Mouse (Mus musculus) lung, postnatal 0 days (tissue): ENCODE data around the gene Lamtor3. TPM values are rescaled to one million over a fixed set of nuclear protein-coding genes. Genes with fewer than 3 reads are reported as not detected.

Experiments
- ATAC-seq: fragments of 200-750 bp; cut with Nextera tagmentation; 2 replicates; pipeline ENCODE4 v1.8.0; 2017; ENCODE audit warnings: moderate library complexity
- DNase-seq: peaks from one replicate; pipeline ENCODE4 v3.0.0-alpha.2; 2016; ENCODE audit warnings: low spot score
- H3K27ac ChIP-seq: fragments of 300-500 bp; sonication (generic); 2 replicates; pipeline ENCODE4 v1.5.1; 2014; ENCODE audit warnings: antibody characterized with exemption, mild to moderate bottlenecking, low read length, mixed read lengths
- H3K27me3 ChIP-seq: fragments of 300-500 bp; sonication (generic); replicated peaks from 2 replicates; pipeline ENCODE4 v1.6.1; 2014; ENCODE audit warnings: low read length, mixed read lengths; ENCODE audit not compliant: insufficient read depth
- H3K36me3 ChIP-seq: fragments of 300-500 bp; sonication (generic); 2 replicates; pipeline ENCODE4 v1.6.1; 2014; ENCODE audit warnings: low read length, mixed read lengths; ENCODE audit not compliant: insufficient read depth
- H3K4me1 ChIP-seq: fragments of 300-500 bp; sonication (generic); 2 replicates; pipeline ENCODE4 v1.6.1; 2014; ENCODE audit warnings: antibody characterized with exemption, low read depth, low read length, mixed read lengths; ENCODE audit not compliant: insufficient read depth
- H3K4me2 ChIP-seq: fragments of 300-500 bp; sonication (generic); replicated peaks from 2 replicates; pipeline ENCODE4 v1.6.1; 2014; ENCODE audit warnings: low read depth, mild to moderate bottlenecking, low read length, moderate library complexity, mixed read lengths
- H3K4me3 ChIP-seq: fragments of 300-500 bp; sonication (generic); 2 replicates; pipeline ENCODE4 v1.5.1; 2014; ENCODE audit warnings: low read depth, low read length
- H3K9ac ChIP-seq: fragments of 300-500 bp; sonication (generic); replicated peaks from 2 replicates; pipeline ENCODE4 v1.6.1; 2014; ENCODE audit warnings: low read depth, mild to moderate bottlenecking
- H3K9me3 ChIP-seq: fragments of 300-500 bp; sonication (generic); 2 replicates; pipeline ENCODE4 v1.6.1; 2016; ENCODE audit warnings: low read length, mixed read lengths
- CTCF ChIP-seq: IDR thresholded peaks from 2 replicates; pipeline ENCODE4 v1.5.1; 2016; ENCODE audit warnings: antibody characterized with exemption, mild to moderate bottlenecking
- EP300 ChIP-seq: IDR thresholded peaks from 2 replicates; pipeline ENCODE4 v1.6.1; 2016; ENCODE audit warnings: antibody characterized with exemption, mild to moderate bottlenecking, control low read depth
- WGBS: fragments of 180-500 bp; shearing (Covaris S2); extraction: QIAGEN DNeasy Blood & Tissue Kit; methylation state at CpG from one replicate; pipeline ENCODE4 v1.1.7; 2014; 5-methylcytosine and 5-hydroxymethylcytosine counted together
- polyA plus RNA-seq: library from polyadenylated mRNA; unstranded; fragments of >200 nt; fragmentation: Nextera tagmentation; extraction: Ambion mirVana; gene quantifications from 2 replicates; pipeline ENCODE4 v1.2.1, GENCODE M21; 2015

The Lamtor3 gene
- polyA plus RNA-seq, 1 experiment from 2014 or later = 122 TPM

- Histone ChIP-seq H3K27ac (no peak overlapping the region), H3K4me2 (no peak overlapping the region), H3K36me3 (peaks cover 4% of the 10 kb centered on the region), H3K9me3 (no peaks in the 10 kb centered on the region), H3K4me1 (no peaks in the 10 kb centered on the region), H3K27me3 (no peaks in the 10 kb centered on the region), H3K4me3 (no peak overlapping the region), H3K9ac (no peak overlapping the region)
- 53% methylated on average over 3 of the region's 3 CpGs for WGBS
- no peak for TF ChIP-seq EP300
- DNase-seq (peak; percentile 28), ATAC-seq (peak; percentile 52)
These were observed 27.2 kb upstream of the Lamtor3 start for GRCm38 (mm10) chr3:137891089-137891488.

GRCm38 (mm10) chr3:137892118-137892517 is 26.2 kb upstream of the Lamtor3 start:
- Histone ChIP-seq H3K4me1 (no peaks in the 10 kb centered on the region), H3K4me2 (no peak overlapping the region), H3K27me3 (no peaks in the 10 kb centered on the region), H3K4me3 (no peak overlapping the region), H3K36me3 (peaks cover 4% of the 10 kb centered on the region), H3K9ac (no peak overlapping the region), H3K27ac (no peak overlapping the region), H3K9me3 (no peaks in the 10 kb centered on the region)
- no peak for ATAC-seq
- TF ChIP-seq EP300 (no peak), CTCF (no peak)
- 92% methylated on average over 4 of the region's 4 CpGs for WGBS
- DNase-seq = no peak

GRCm38 (mm10) chr3:137893789-137894188 is 24.5 kb upstream of the Lamtor3 start:
- ATAC-seq = no peak
- WGBS = 88% methylated on average over 4 of the region's 4 CpGs
- Histone ChIP-seq H3K4me3 (no peak overlapping the region), H3K36me3 (peaks cover 9% of the 10 kb centered on the region), H3K4me1 (no peaks in the 10 kb centered on the region), H3K9ac (no peak overlapping the region), H3K9me3 (no peaks in the 10 kb centered on the region), H3K4me2 (no peak overlapping the region), H3K27ac (no peak overlapping the region), H3K27me3 (no peaks in the 10 kb centered on the region)
- DNase-seq = no peak
- TF ChIP-seq EP300 (no peak), CTCF (no peak)

DNA sequence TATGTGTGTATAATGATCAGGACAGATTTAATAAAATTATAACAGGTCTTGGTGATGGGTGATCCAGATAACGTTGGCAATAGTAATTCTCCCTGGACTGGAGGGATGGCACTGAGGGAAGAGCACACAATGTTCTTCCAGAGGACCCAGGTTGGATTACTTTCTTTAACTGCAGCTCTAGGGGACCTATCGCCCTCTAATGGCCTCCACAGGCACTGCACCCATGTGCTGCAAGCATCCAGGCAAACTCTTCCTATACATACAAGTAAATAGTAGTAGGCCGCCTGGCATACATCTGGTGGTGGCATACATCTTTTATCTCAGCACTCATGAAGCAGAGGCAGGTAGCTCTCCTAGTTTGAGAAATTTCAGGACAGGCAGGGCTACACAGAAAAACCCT is 23.1 kb upstream of the Lamtor3 start:
- TF ChIP-seq CTCF = peak; percentile 61
- TF ChIP-seq EP300 = no peak
- no peak overlapping the region for H3K27ac ChIP-seq
- no peaks in the 10 kb centered on the region for H3K9me3 ChIP-seq
- DNase-seq = no peak
- H3K4me2 ChIP-seq = no peak overlapping the region
- ATAC-seq = no peak
- no peaks in the 10 kb centered on the region for H3K4me1 ChIP-seq
- WGBS = 96% methylated on average over 3 of the region's 3 CpGs
- H3K36me3 ChIP-seq = peaks cover 9% of the 10 kb centered on the region
- no peaks in the 10 kb centered on the region for H3K27me3 ChIP-seq
- H3K9ac ChIP-seq = no peak overlapping the region
- no peak overlapping the region for H3K4me3 ChIP-seq

- Histone ChIP-seq H3K4me3 (no peak overlapping the region), H3K4me1 (no peaks in the 10 kb centered on the region), H3K9ac (no peak overlapping the region), H3K27me3 (no peaks in the 10 kb centered on the region), H3K4me2 (no peak overlapping the region), H3K27ac (no peak overlapping the region), H3K36me3 (peaks cover 9% of the 10 kb centered on the region), H3K9me3 (no peaks in the 10 kb centered on the region)
- TF ChIP-seq CTCF (no peak), EP300 (no peak)
- 92% methylated on average over 4 of the region's 4 CpGs for WGBS
- ATAC-seq (no peak), DNase-seq (no peak)
These were observed 21.9 kb upstream of the Lamtor3 start for GRCm38 (mm10) chr3:137896386-137896785.

DNA sequence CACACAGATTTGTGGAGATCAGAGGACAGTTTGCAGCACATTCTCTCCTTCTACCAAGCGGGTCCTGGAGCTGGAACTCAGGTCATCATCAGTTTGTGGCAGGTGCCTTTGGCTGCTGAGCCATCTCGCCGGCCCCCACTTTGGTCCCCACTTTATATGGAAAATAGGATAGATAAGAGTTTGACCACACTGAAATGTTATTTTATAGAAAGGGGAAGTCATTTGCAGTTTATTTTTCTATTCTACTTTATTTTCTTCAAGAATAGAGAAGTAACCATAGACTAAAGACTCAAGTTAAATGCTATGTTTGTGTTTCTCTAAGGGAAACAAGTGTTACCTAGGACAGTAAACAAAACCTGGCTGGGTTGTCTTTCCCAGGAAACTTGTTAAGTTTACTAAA is 21.4 kb upstream of the Lamtor3 start:
- Histone ChIP-seq H3K4me3 (no peak overlapping the region), H3K4me1 (no peaks in the 10 kb centered on the region), H3K9me3 (no peaks in the 10 kb centered on the region), H3K36me3 (peaks cover 9% of the 10 kb centered on the region), H3K9ac (no peak overlapping the region), H3K27me3 (no peaks in the 10 kb centered on the region), H3K4me2 (no peak overlapping the region), H3K27ac (no peak overlapping the region)
- 95% methylated on average over 3 of the region's 3 CpGs for WGBS
- DNase-seq (no peak), ATAC-seq (no peak)
- TF ChIP-seq EP300 = no peak
- no peak for TF ChIP-seq CTCF

DNA sequence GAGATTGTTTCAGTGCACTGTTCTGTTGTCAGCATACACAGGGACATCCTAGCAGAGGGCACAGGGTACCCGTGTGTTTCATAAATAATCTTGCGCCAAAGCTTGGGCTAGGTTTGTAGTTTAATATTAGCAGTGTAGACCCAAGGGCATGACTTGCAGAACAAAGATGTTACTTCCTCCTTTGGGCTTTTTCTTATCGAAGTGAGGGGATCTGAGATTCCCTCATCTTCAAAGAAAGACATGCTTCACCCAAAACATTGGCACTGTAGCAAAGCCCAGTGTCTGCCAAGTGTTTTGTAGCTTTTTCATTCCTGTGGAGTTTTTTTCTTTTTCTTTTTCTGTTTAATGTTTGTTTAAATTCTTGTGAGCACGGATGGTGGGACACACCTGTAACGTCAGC is 20.6 kb upstream of the Lamtor3 start:
- no peak overlapping the region for H3K4me2 ChIP-seq
- no peak overlapping the region for H3K4me3 ChIP-seq
- no peaks in the 10 kb centered on the region for H3K4me1 ChIP-seq
- H3K36me3 ChIP-seq = peaks cover 12% of the 10 kb centered on the region
- DNase-seq = no peak
- no peak for ATAC-seq
- no peak overlapping the region for H3K27ac ChIP-seq
- no peak overlapping the region for H3K9ac ChIP-seq
- no peak for TF ChIP-seq EP300
- TF ChIP-seq CTCF = no peak
- no peaks in the 10 kb centered on the region for H3K27me3 ChIP-seq
- 87% methylated on average over 5 of the region's 5 CpGs for WGBS
- H3K9me3 ChIP-seq = no peaks in the 10 kb centered on the region
